Mouse (Mus musculus): Measurements from ENCODE around the gene Mycbp2. TPM values are rescaled to one million over a fixed set of nuclear protein-coding genes. Genes with fewer than 3 reads are reported as not detected.
A peak's percentile ranks its signal among the peaks of the same experiment; 100 is the strongest.

Gene Mycbp2
- polyA plus RNA-seq, 2 experiments = 7.0 to 8.2 TPM

GRCm38 (mm10) chr14:103073825-103074224 lies 272.8 kb downstream of the Mycbp2 start:
- 87% methylated on average over 8 of the region's 8 CpGs for WGBS (ENCODE audit: insufficient replicate concordance)
- Histone ChIP-seq H3K36me3 (replicated peaks; ENCODE audit: control insufficient read depth, insufficient read depth, low read depth) (peaks cover 27% of the 10 kb centered on the region), H3K9me3 (ENCODE audit: control insufficient read depth, low read length) (no peaks in the 10 kb centered on the region), H3K27me3 (ENCODE audit: control insufficient read depth, insufficient read depth, low read length) (no peaks in the 10 kb centered on the region), H3K4me3 (ENCODE audit: insufficient read depth in 1 of 2, low read depth in 2 of 2, low read length in 2 of 2) (no peak overlapping the region), H3K27ac (no peak overlapping the region), H3K9ac (replicated peaks) (no peak overlapping the region), H3K4me2 (ENCODE audit: low read depth) (no peak overlapping the region), H3K4me1 (replicated peaks; ENCODE audit: control insufficient read depth in 2 of 2, insufficient read depth in 2 of 2, low read length in 1 of 2) (peaks cover 0 to 10% of the 10 kb centered on the region in 2 experiments; a peak in 3 of 4 replicates)
- TF ChIP-seq CTCF (IDR thresholded peaks at IDR 0.05; ENCODE audit: low read depth) = no peak
- TF ChIP-seq EP300 (IDR thresholded peaks at IDR 0.05; ENCODE audit: low read depth) = no peak
- ATAC-seq (ENCODE audit: insufficient read depth) (no peak), DNase-seq (ENCODE audit: low read depth in 3 of 3, low spot score in 3 of 3) (no peak)

- Histone ChIP-seq H3K4me1 (replicated peaks; ENCODE audit: control insufficient read depth in 2 of 2, insufficient read depth in 2 of 2, low read length in 1 of 2) (peaks cover 0 to 10% of the 10 kb centered on the region in 2 experiments; a peak in 3 of 4 replicates), H3K36me3 (replicated peaks; ENCODE audit: control insufficient read depth, insufficient read depth, low read depth) (peaks cover 27% of the 10 kb centered on the region), H3K27ac (no peak overlapping the region), H3K4me2 (ENCODE audit: low read depth) (no peak overlapping the region), H3K4me3 (ENCODE audit: insufficient read depth in 1 of 2, low read depth in 2 of 2, low read length in 2 of 2) (no peak overlapping the region), H3K9me3 (ENCODE audit: control insufficient read depth, low read length) (no peaks in the 10 kb centered on the region), H3K9ac (replicated peaks) (no peak overlapping the region), H3K27me3 (ENCODE audit: control insufficient read depth, insufficient read depth, low read length) (no peaks in the 10 kb centered on the region)
- no peak for DNase-seq (ENCODE audit: low read depth in 3 of 3, low spot score in 3 of 3)
- ATAC-seq (ENCODE audit: insufficient read depth) = no peak
- WGBS (ENCODE audit: insufficient replicate concordance) = 75% methylated on average over 4 of the region's 4 CpGs
- no peak for TF ChIP-seq CTCF (IDR thresholded peaks at IDR 0.05; ENCODE audit: low read depth)
- no peak for TF ChIP-seq EP300 (IDR thresholded peaks at IDR 0.05; ENCODE audit: low read depth)
These were observed 273.9 kb downstream of the Mycbp2 start for GRCm38 (mm10) chr14:103072731-103073130.

GRCm38 (mm10) chr14:103071471-103071870 lies 275.1 kb downstream of the Mycbp2 start:
- peak overlapping the region; percentile 95 for H3K4me2 ChIP-seq (ENCODE audit: low read depth)
- no peak for TF ChIP-seq EP300 (IDR thresholded peaks at IDR 0.05; ENCODE audit: low read depth)
- no peak for TF ChIP-seq CTCF (IDR thresholded peaks at IDR 0.05; ENCODE audit: low read depth)
- peaks cover 0 to 10% of the 10 kb centered on the region in 2 experiments; a peak in 3 of 4 replicates for H3K4me1 ChIP-seq (replicated peaks; ENCODE audit: control insufficient read depth in 2 of 2, insufficient read depth in 2 of 2, low read length in 1 of 2)
- peak overlapping the region in 1 of 2 experiments; percentile 6; a peak in 1 of 4 replicates for H3K4me3 ChIP-seq (ENCODE audit: insufficient read depth in 1 of 2, low read depth in 2 of 2, low read length in 2 of 2)
- ATAC-seq (ENCODE audit: insufficient read depth) (no peak), DNase-seq (ENCODE audit: low read depth in 3 of 3, low spot score in 3 of 3) (no peak)
- no peaks in the 10 kb centered on the region for H3K9me3 ChIP-seq (ENCODE audit: control insufficient read depth, low read length)
- WGBS (ENCODE audit: insufficient replicate concordance) = 86% methylated on average over 12 of the region's 12 CpGs
- H3K36me3 ChIP-seq (replicated peaks; ENCODE audit: control insufficient read depth, insufficient read depth, low read depth) = peaks cover 18% of the 10 kb centered on the region
- no peaks in the 10 kb centered on the region for H3K27me3 ChIP-seq (ENCODE audit: control insufficient read depth, insufficient read depth, low read length)
- H3K9ac ChIP-seq (replicated peaks) = no peak overlapping the region
- H3K27ac ChIP-seq = no peak overlapping the region

DNA sequence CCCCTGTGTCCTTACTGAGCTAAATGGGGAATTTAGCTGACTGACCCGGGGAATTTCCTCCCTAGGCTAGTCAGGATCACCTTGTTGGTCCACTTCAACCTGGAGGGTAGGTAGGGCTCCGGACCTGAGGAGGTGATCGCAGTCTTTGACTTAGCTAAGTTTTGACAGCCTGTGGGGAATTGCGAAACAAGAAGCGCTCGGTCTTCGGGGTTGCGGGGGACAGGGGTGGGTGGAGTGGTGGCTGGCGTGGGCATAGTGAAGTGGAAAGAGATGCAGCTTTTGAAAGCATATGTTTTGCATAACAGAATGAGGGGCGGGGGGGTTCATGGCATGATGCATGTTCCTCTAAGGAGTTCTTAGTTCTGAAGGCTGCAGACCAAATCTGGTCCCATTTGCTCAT lies 275.8 kb downstream of the Mycbp2 start:
- WGBS (ENCODE audit: insufficient replicate concordance) = 3% methylated on average over 10 of the region's 10 CpGs
- TF ChIP-seq CTCF (IDR thresholded peaks at IDR 0.05; ENCODE audit: low read depth) = no peak
- TF ChIP-seq EP300 (IDR thresholded peaks at IDR 0.05; ENCODE audit: low read depth) = no peak
- Histone ChIP-seq H3K27me3 (ENCODE audit: control insufficient read depth, insufficient read depth, low read length) (no peaks in the 10 kb centered on the region), H3K9ac (replicated peaks) (peak overlapping the region; percentile 95), H3K4me1 (replicated peaks; ENCODE audit: control insufficient read depth in 2 of 2, insufficient read depth in 2 of 2, low read length in 1 of 2) (peaks cover 0 to 10% of the 10 kb centered on the region in 2 experiments; a peak in 3 of 4 replicates), H3K36me3 (replicated peaks; ENCODE audit: control insufficient read depth, insufficient read depth, low read depth) (peaks cover 12% of the 10 kb centered on the region), H3K27ac (peak overlapping the region; percentile 95), H3K4me2 (ENCODE audit: low read depth) (peak overlapping the region; percentile 95), H3K4me3 (ENCODE audit: insufficient read depth in 1 of 2, low read depth in 2 of 2, low read length in 2 of 2) (peak overlapping the region; percentile 88 to 90), H3K9me3 (ENCODE audit: control insufficient read depth, low read length) (no peaks in the 10 kb centered on the region)
- ATAC-seq (ENCODE audit: insufficient read depth) (0 out of 2 replicates have a peak, but pooled peaks have one; percentile 0), DNase-seq (ENCODE audit: low read depth in 3 of 3, low spot score in 3 of 3) (no peak)

- Histone ChIP-seq H3K27ac (peak within 1 kb of the TSS; percentile 95), H3K4me1 (replicated peaks; ENCODE audit: control insufficient read depth in 2 of 2, insufficient read depth in 2 of 2, low read length in 1 of 2) (peaks cover 0 to 10% of the 10 kb centered on the region in 2 experiments; a peak in 3 of 4 replicates), H3K27me3 (ENCODE audit: control insufficient read depth, insufficient read depth, low read length) (no peaks in the 10 kb centered on the region), H3K4me3 (ENCODE audit: insufficient read depth in 1 of 2, low read depth in 2 of 2, low read length in 2 of 2) (peak within 1 kb of the TSS; percentile 88 to 90), H3K9ac (replicated peaks) (peak within 1 kb of the TSS; percentile 95), H3K4me2 (ENCODE audit: low read depth) (peak within 1 kb of the TSS; percentile 95), H3K36me3 (replicated peaks; ENCODE audit: control insufficient read depth, insufficient read depth, low read depth) (peaks cover 5% of the 10 kb centered on the region), H3K9me3 (ENCODE audit: control insufficient read depth, low read length) (no peaks in the 10 kb centered on the region)
- TF ChIP-seq EP300 (IDR thresholded peaks at IDR 0.05; ENCODE audit: low read depth) (no peak), CTCF (IDR thresholded peaks at IDR 0.05; ENCODE audit: low read depth) (peak; percentile 61)
- DNase-seq (ENCODE audit: low read depth in 3 of 3, low spot score in 3 of 3) (peak; percentile 89 to 92 (median 90)), ATAC-seq (ENCODE audit: insufficient read depth) (peak; percentile 95)
- WGBS (ENCODE audit: insufficient replicate concordance) = under 1% methylated on average over 65 of the region's 65 CpGs
These were observed 276.6 kb downstream of the Mycbp2 start, which contains the start of gene Cln5 for GRCm38 (mm10) chr14:103069864-103070611. Gene Cln5 (plus strand): TSS chr14:103070216.
